Mouse (Mus musculus): Measurements from ENCODE around the gene Rbms3. TPM values are rescaled to one million over a fixed set of nuclear protein-coding genes. Genes with fewer than 3 reads are reported as not detected.

The Rbms3 gene
- polyA plus RNA-seq, 1 experiment = 1.6 TPM

- H3K4me1 ChIP-seq (ENCODE audit: control insufficient read depth, insufficient read depth, low read length) = no peaks in the 10 kb centered on the region
- no peak for TF ChIP-seq CTCF (IDR thresholded peaks at IDR 0.05; ENCODE audit: control insufficient read depth, insufficient read depth, low read length)
- no peak for TF ChIP-seq POLR2A (IDR thresholded peaks at IDR 0.05; ENCODE audit: borderline replicate concordance, control insufficient read depth, low read depth, low read length)
- 87% methylated on average over 4 of the region's 4 CpGs for WGBS
- no peak overlapping the region for H3K27ac ChIP-seq (ENCODE audit: control insufficient read depth, insufficient read depth, low read depth, low read length, poor library complexity)
- H3K4me3 ChIP-seq (replicated peaks; ENCODE audit: control insufficient read depth, low read depth, low read length) = no peak overlapping the region
Measured at GRCm38 (mm10) chr9:117107926-117108325, 521.8 kb downstream of the Rbms3 start.

- Histone ChIP-seq H3K4me3 (replicated peaks; ENCODE audit: control insufficient read depth, low read depth, low read length) (no peak overlapping the region), H3K27ac (ENCODE audit: control insufficient read depth, insufficient read depth, low read depth, low read length, poor library complexity) (no peak overlapping the region), H3K4me1 (ENCODE audit: control insufficient read depth, insufficient read depth, low read length) (no peaks in the 10 kb centered on the region)
- 79% methylated on average over 19 of the region's 19 CpGs for WGBS
- TF ChIP-seq CTCF (IDR thresholded peaks at IDR 0.05; ENCODE audit: control insufficient read depth, insufficient read depth, low read length) = no peak
- no peak for TF ChIP-seq POLR2A (IDR thresholded peaks at IDR 0.05; ENCODE audit: borderline replicate concordance, control insufficient read depth, low read depth, low read length)
Measured at GRCm38 (mm10) chr9:117102198-117102930, 527.3 kb downstream of the Rbms3 start.

- no peak overlapping the region for H3K4me3 ChIP-seq (replicated peaks; ENCODE audit: control insufficient read depth, low read depth, low read length)
- H3K4me1 ChIP-seq (ENCODE audit: control insufficient read depth, insufficient read depth, low read length) = no peaks in the 10 kb centered on the region
- TF ChIP-seq CTCF (IDR thresholded peaks at IDR 0.05; ENCODE audit: control insufficient read depth, insufficient read depth, low read length) (no peak), POLR2A (IDR thresholded peaks at IDR 0.05; ENCODE audit: borderline replicate concordance, control insufficient read depth, low read depth, low read length) (no peak)
- no peak overlapping the region for H3K27ac ChIP-seq (ENCODE audit: control insufficient read depth, insufficient read depth, low read depth, low read length, poor library complexity)
- 73% methylated on average over 5 of the region's 5 CpGs for WGBS
Measured at GRCm38 (mm10) chr9:117100181-117100580, 529.5 kb downstream of the Rbms3 start.

- Histone ChIP-seq H3K27ac (ENCODE audit: control insufficient read depth, insufficient read depth, low read depth, low read length, poor library complexity) (no peak overlapping the region), H3K4me3 (replicated peaks; ENCODE audit: control insufficient read depth, low read depth, low read length) (no peak overlapping the region), H3K4me1 (ENCODE audit: control insufficient read depth, insufficient read depth, low read length) (no peaks in the 10 kb centered on the region)
- WGBS = 59% methylated on average over 6 of the region's 6 CpGs
- TF ChIP-seq POLR2A (IDR thresholded peaks at IDR 0.05; ENCODE audit: borderline replicate concordance, control insufficient read depth, low read depth, low read length) (no peak), CTCF (IDR thresholded peaks at IDR 0.05; ENCODE audit: control insufficient read depth, insufficient read depth, low read length) (no peak)
Measured at GRCm38 (mm10) chr9:117093551-117093950, 536.2 kb downstream of the Rbms3 start.

- 88% methylated on average over 8 of the region's 8 CpGs for WGBS
- H3K4me1 ChIP-seq (ENCODE audit: control insufficient read depth, insufficient read depth, low read length) = no peaks in the 10 kb centered on the region
- no peak overlapping the region for H3K27ac ChIP-seq (ENCODE audit: control insufficient read depth, insufficient read depth, low read depth, low read length, poor library complexity)
- TF ChIP-seq CTCF (IDR thresholded peaks at IDR 0.05; ENCODE audit: control insufficient read depth, insufficient read depth, low read length) (no peak), POLR2A (IDR thresholded peaks at IDR 0.05; ENCODE audit: borderline replicate concordance, control insufficient read depth, low read depth, low read length) (no peak)
- no peak overlapping the region for H3K4me3 ChIP-seq (replicated peaks; ENCODE audit: control insufficient read depth, low read depth, low read length)
Measured at GRCm38 (mm10) chr9:117092177-117092555, 537.5 kb downstream of the Rbms3 start.

GRCm38 (mm10) chr9:117091253-117092176, 538.2 kb downstream of the Rbms3 start:
- TF ChIP-seq CTCF (IDR thresholded peaks at IDR 0.05; ENCODE audit: control insufficient read depth, insufficient read depth, low read length) = no peak
- no peak for TF ChIP-seq POLR2A (IDR thresholded peaks at IDR 0.05; ENCODE audit: borderline replicate concordance, control insufficient read depth, low read depth, low read length)
- WGBS = 75% methylated on average over 9 of the region's 9 CpGs

GRCm38 (mm10) chr9:117089409-117090147, 540.1 kb downstream of the Rbms3 start:
- Histone ChIP-seq H3K4me3 (replicated peaks; ENCODE audit: control insufficient read depth, low read depth, low read length) (no peak overlapping the region), H3K4me1 (ENCODE audit: control insufficient read depth, insufficient read depth, low read length) (no peaks in the 10 kb centered on the region), H3K27ac (ENCODE audit: control insufficient read depth, insufficient read depth, low read depth, low read length, poor library complexity) (no peak overlapping the region)
- no peak for TF ChIP-seq CTCF (IDR thresholded peaks at IDR 0.05; ENCODE audit: control insufficient read depth, insufficient read depth, low read length)
- no peak for TF ChIP-seq POLR2A (IDR thresholded peaks at IDR 0.05; ENCODE audit: borderline replicate concordance, control insufficient read depth, low read depth, low read length)
- 87% methylated on average over 12 of the region's 12 CpGs for WGBS

More at GRCm38 (mm10) chr9:117091253-117092176, 538.2 kb downstream of the Rbms3 start:
- H3K27ac ChIP-seq (ENCODE audit: control insufficient read depth, insufficient read depth, low read depth, low read length, poor library complexity) = no peak overlapping the region
- no peaks in the 10 kb centered on the region for H3K4me1 ChIP-seq (ENCODE audit: control insufficient read depth, insufficient read depth, low read length)
- no peak overlapping the region for H3K4me3 ChIP-seq (replicated peaks; ENCODE audit: control insufficient read depth, low read depth, low read length)

Data from bone marrow, adult 2 months (tissue).